Mouse (Mus musculus) cerebral cortex, adult 2 months (tissue): ENCODE measurements around the gene Rfpl4.

Experiments used
- WGBS: fragments of 180-500 bp; shearing (Covaris S2); methylation state at CpG from one replicate; pipeline ENCODE4 v1.1.7; 2018; 5-methylcytosine and 5-hydroxymethylcytosine counted together

Gene Rfpl4

DNA sequence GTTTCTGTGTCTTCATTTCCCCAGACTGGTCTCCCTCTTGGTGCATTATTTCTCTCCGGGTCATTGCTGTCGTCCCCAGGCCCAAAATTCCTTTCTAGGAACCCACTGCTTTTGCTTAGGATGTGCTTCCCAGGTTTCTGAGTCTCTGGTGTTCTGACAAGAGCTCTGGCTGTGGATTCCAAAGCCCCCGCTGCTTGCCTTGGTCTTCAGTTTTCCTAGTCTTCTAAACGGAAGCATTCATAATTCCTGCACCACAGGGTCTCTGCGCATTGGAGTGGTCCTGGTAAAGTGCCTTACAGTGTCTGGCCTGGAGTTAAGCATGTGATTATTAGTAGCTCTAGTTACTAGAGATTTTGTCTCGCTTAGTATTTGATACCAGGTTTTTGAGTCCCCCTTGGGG, 35.9 kb downstream of the Rfpl4 start:
- 4% methylated on average over 6 of the region's 6 CpGs for WGBS

DNA sequence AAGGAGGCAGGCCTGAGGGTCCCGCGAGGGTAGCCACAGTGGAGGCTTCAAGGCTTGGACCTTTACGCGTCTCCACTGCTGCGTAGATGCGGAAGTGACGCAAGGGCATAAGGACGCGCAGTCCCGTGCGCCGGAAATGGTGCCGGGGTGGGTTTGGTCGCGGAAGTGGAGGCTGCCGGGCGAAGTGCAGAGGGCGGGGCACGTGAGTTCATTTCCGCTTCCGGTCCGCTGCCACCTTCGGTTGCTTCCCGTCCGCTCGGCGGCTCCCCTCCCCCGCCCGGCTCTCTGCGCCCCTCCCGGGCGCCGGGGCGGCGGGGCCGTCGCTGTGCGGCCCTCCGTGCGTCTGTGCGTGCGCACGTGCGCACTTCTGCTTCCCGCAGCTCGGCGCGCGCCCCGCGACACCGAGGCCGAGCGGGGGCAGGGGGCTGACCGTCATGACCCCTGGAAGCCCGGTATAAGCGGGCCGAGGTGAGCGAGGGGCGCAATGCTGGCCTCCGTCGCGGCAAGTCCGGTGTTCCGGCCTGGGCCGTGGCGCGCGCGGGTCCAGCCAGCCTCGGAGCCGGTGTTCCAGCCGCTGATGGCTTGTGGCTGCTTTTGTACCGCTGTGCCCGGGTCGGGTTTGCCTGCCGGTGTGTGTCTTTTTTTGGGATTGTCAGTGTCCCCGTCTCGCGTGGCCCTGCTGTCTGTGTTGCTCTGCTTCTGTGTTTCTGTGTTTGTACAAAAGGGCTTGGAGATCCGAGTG, 36.6 kb downstream of the Rfpl4 start, which contains the start of gene Epn1:
TSS of gene Epn1 (plus strand) at position 226 of the 742 bp plus-strand sequence.
- WGBS = under 1% methylated on average over 80 of the region's 81 CpGs

GRCm38 (mm10) chr7:5079365-5080009, 37.3 kb downstream of the Rfpl4 start:
- WGBS = 46% methylated on average over 10 of the region's 13 CpGs

DNA sequence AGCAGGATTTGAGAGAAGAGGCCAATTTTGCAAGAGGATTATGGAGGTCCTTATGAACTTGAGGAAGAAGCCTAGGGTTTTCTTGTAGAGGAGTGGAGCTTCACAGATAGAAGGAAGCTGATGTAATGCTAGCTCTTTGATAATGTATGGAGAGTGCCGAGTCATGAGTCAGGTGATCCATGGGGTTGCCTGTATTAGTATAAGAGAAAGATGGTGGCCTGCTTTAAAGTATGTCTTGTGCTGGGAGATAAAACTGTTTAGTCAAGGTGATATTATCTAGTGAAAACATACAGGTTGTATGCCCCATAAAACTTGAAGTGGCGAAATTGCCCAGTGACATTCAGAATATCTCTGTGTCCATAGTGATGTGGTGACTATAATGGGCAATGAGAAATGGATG, 39.8 kb downstream of the Rfpl4 start:
- 85% methylated on average over 2 of the region's 2 CpGs for WGBS

DNA sequence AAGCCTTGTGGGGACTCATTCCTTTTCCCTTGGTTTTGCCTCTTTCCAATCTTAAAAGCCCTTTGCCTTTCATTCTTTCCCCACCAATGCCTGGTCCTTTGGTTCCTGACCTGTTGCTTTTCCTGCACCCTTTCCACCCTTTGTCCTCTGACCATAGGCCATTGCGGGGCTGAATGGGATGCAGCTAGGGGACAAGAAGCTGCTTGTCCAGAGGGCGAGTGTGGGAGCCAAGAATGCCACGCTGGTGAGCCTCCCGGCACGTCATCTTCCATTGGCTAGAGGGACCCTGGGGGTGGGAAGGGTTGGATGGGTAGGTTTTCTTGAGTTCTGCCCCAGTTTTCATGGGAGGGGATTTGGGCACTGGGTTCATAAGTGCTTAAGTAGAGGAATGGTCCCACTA, 41.8 kb downstream of the Rfpl4 start:
- WGBS = 83% methylated on average over 5 of the region's 5 CpGs

- 68% methylated on average over 1 of the region's 1 CpGs for WGBS
These were observed 43.2 kb downstream of the Rfpl4 start for GRCm38 (mm10) chr7:5073586-5073985.

DNA sequence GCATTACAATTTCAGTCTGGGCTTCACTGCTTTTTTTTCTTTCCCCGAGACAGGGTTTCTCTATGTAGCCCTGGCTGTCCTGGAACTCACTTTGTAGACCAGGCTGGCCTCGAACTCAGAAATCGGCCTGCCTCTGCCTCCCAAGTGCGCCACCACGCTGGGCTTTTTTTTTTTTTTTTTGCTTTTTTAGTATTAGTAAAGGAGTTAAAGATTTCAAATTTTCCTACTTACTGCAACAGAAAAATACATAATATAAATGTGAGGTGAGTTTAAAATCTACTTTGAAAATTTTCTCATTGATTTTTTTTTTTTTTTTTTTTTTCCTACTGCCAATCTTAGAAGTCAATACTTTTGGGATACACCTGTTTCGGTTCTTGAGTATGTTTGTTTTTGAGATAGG, 51.9 kb downstream of the Rfpl4 start:
- WGBS = 91% methylated on average over 6 of the region's 6 CpGs

- under 1% methylated on average over 50 of the region's 51 CpGs for WGBS
These were observed 54.3 kb downstream of the Rfpl4 start for GRCm38 (mm10) chr7:5062360-5063001.

DNA sequence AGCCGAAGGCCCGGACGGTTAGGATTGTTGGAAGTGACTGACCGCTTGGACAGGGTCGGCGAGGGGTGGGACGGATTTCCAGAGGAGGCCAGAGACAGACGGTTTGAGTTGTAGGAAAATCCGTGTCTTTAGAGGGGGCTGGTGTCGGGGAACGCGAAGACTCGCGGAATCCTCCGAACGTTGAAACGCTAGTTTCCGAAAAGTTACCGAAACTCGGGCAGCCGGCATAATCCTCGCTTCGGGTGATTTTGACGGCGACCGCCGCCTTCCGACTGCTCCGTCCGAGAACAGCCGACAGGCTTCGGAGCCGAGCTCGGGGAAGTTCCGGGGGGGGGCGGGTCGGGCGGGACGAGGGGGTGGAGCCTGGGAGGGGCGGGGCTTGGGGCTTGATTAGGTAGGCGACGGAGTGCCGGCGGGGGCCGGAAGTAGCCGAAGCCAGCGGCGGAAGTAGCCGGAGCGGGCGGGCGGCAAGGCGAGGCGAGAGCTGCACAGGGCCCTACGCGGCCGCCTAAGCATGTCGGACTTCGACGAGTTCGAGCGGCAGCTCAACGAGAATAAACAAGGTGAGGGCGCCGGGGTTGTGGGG, 54.9 kb downstream of the Rfpl4 start, which contains the start of gene U2af2:
TSS of gene U2af2 (plus strand) at position 370 of the 586 bp plus-strand sequence.
- under 1% methylated on average over 65 of the region's 65 CpGs for WGBS

GRCm38 (mm10) chr7:5060944-5061773, 55.6 kb downstream of the Rfpl4 start:
- under 1% methylated on average over 60 of the region's 60 CpGs for WGBS

DNA sequence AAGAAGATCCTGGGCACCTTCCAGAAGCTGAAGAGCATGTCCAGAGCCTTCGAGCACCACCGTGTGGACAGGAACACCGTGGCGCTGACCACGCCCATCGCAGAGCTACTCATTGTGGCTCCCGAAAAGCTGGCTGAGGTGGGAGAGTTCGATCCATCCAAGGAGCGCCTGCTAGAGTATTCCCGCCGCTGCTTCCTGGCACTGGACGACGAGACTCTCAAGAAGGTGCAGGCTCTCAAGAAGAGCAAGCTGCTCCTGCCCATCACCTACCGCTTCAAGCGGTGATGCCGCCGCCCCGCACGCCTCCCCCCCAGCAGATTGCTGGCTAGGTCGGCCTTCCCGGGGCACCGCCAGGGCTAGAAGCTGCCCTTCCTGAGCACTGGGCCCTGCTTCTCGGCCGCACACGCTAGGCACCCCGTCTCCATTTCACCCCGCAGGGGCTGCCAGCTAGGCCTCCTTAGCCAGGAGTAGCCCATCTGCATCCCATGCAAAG, 56.5 kb downstream of the Rfpl4 start:
- WGBS = 1% methylated on average over 27 of the region's 27 CpGs
